Mouse (Mus musculus) liver, embryonic 14.5 days (tissue): ENCODE results near the gene Eif2b4. TPM values are rescaled to one million over a fixed set of nuclear protein-coding genes. Genes with fewer than 3 reads are reported as not detected.

ENCODE experiments used
- ATAC-seq: fragments of 200-750 bp; cut with Nextera tagmentation; 2 replicates; pipeline ENCODE4 v1.8.0; 2017; ENCODE audit warnings: moderate number of reproducible peaks, mild to moderate bottlenecking, moderate library complexity; ENCODE audit not compliant: insufficient read depth
- DNase-seq, 3 experiments: peaks; one replicate each; pipeline ENCODE4 v3.0.0-alpha.2; 2012 to 2013; ENCODE audit warnings: low read depth in 3 of 3, low spot score in 3 of 3
- H3K27ac ChIP-seq: fragments of 300-500 bp; sonication (generic); 2 replicates; pipeline ENCODE4 v1.5.1; 2014; ENCODE audit warnings: moderate library complexity, mild to moderate bottlenecking, control low read depth, inconsistent platforms
- H3K27me3 ChIP-seq: fragments of 300-500 bp; sonication (generic); 2 replicates; pipeline ENCODE4 v1.6.1; 2014; ENCODE audit warnings: mild to moderate bottlenecking, low read length, moderate library complexity; ENCODE audit not compliant: control insufficient read depth, insufficient read depth
- H3K36me3 ChIP-seq: fragments of 300-500 bp; sonication (generic); replicated peaks from 2 replicates; pipeline ENCODE4 v1.6.1; 2014; ENCODE audit warnings: low read depth; ENCODE audit not compliant: control insufficient read depth, insufficient read depth
- H3K4me1 ChIP-seq, 2 experiments: fragments of 200-500 bp in 1 of 2; fragments of 300-500 bp in 1 of 2; sonication (generic) in 1 of 2; replicated peaks; 2 replicates each; pipeline ENCODE4 v1.6.1; 2012 to 2014; ENCODE audit warnings: antibody characterized with exemption in 1 of 2, inconsistent platforms in 1 of 2, low read length in 1 of 2; ENCODE audit not compliant: control insufficient read depth in 2 of 2, insufficient read depth in 2 of 2
- H3K4me2 ChIP-seq: fragments of 300-500 bp; sonication (generic); 2 replicates; pipeline ENCODE4 v1.6.1; 2014; ENCODE audit warnings: low read depth, mild to moderate bottlenecking, control low read depth, moderate library complexity
- H3K4me3 ChIP-seq, 2 experiments: fragments of 200-500 bp in 1 of 2; fragments of 300-500 bp in 1 of 2; sonication (generic) in 1 of 2; 2 replicates each; pipeline ENCODE4 v1.5.1; 2012 to 2014; ENCODE audit warnings: low read depth in 2 of 2, low read length in 2 of 2, mild to moderate bottlenecking in 2 of 2, control low read depth in 1 of 2, inconsistent platforms in 1 of 2, moderate library complexity in 1 of 2; ENCODE audit not compliant: insufficient read depth in 1 of 2
- H3K9ac ChIP-seq: fragments of 300-500 bp; sonication (generic); replicated peaks from 2 replicates; pipeline ENCODE4 v1.6.1; 2014; ENCODE audit warnings: mild to moderate bottlenecking, control low read depth, moderate library complexity
- H3K9me3 ChIP-seq: fragments of 300-500 bp; sonication (generic); 2 replicates; pipeline ENCODE4 v1.6.1; 2016; ENCODE audit warnings: low read length, mixed read lengths; ENCODE audit not compliant: control insufficient read depth
- CTCF ChIP-seq: IDR thresholded peaks from 2 replicates; pipeline ENCODE4 v1.5.1; 2016; ENCODE audit warnings: antibody characterized with exemption, low read depth, control low read depth
- EP300 ChIP-seq: IDR thresholded peaks from 2 replicates; pipeline ENCODE4 v1.6.1; 2016; ENCODE audit warnings: antibody characterized with exemption, low read depth
- WGBS: fragments of 180-500 bp; shearing (Covaris S2); extraction: QIAGEN DNeasy Blood & Tissue Kit; methylation state at CpG from one replicate; pipeline ENCODE4 v1.1.7; 2014; ENCODE audit not compliant: insufficient replicate concordance; 5-methylcytosine and 5-hydroxymethylcytosine counted together
- polyA plus RNA-seq, 2 experiments: library from polyadenylated mRNA; depleted of rRNA in 1 of 2; stranded (reverse) in 1 of 2; unstranded in 1 of 2; fragments of >200 nt; fragmentation: Nextera tagmentation in 1 of 2; extraction: Ambion mirVana in 1 of 2; gene quantifications; 2 replicates each; pipeline versions ENCODE4 v1.2.1 to v1.2.3; 2012 to 2014

The Eif2b4 gene
- polyA plus RNA-seq (2012; rRNA removed) (20.9 and 29.9 TPM in 2 replicates), polyA plus RNA-seq (2014; fragmentation: Nextera tagmentation; extraction: Ambion mirVana) (43.6 and 46.1 TPM in 2 replicates)

DNA sequence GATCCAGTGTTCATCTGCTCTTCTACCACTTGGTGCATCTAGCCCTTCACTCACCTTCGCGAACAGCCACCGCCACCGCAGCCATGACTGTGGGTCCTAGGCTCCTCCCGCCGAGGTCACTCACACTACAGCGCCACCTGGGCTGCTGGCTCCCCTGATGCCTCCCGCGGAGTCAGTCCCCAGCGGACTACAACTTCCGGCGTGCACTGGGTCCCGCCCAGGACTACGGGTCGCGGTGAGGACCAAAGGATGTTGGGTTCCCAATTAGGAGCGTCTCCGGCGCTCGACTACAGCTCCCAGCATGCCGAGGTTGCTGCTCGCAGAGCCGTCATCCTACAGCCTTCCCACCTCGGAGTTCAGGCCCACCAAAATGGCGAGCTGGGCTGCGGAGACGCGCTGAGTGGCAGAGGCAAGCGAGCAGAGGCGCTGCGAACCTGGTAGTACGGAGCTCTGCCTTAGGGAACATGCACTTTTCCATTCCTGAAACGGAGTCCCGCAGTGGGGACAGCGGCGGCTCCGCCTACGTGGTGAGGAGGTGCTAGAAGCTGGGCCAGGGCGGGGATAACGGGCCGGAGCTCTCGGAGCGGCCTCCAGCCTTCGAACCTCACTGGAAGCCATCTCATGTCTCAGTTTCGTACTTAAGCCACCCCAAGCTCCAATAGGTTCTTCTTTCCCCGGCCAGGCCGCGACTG, at the start of gene Eif2b4, which contains the start of gene Snx17:
Eif2b4 (minus strand) TSS at position 492 of the 692 bp plus-strand sequence.
Snx17 (plus strand) TSS at position 289 of the 692 bp plus-strand sequence.
- Histone ChIP-seq H3K4me1 (peaks cover 5 to 11% of the 10 kb centered on the region in 2 experiments), H3K4me2 (peak within 1 kb of the TSS; percentile 93), H3K4me3 (peak within 1 kb of the TSS; percentile 79 to 83), H3K36me3 (peaks cover 52% of the 10 kb centered on the region), H3K27me3 (no peaks in the 10 kb centered on the region), H3K9me3 (no peaks in the 10 kb centered on the region), H3K9ac (peak within 1 kb of the TSS; percentile 94), H3K27ac (peak within 1 kb of the TSS; percentile 83)
- WGBS = under 1% methylated on average over 48 of the region's 48 CpGs
- TF ChIP-seq EP300 = peak; percentile 34; the same call in 1 of the 2 replicates
- peak; percentile 92 for TF ChIP-seq CTCF
- peak; percentile 98 for DNase-seq
- peak; percentile 95 for ATAC-seq

DNA sequence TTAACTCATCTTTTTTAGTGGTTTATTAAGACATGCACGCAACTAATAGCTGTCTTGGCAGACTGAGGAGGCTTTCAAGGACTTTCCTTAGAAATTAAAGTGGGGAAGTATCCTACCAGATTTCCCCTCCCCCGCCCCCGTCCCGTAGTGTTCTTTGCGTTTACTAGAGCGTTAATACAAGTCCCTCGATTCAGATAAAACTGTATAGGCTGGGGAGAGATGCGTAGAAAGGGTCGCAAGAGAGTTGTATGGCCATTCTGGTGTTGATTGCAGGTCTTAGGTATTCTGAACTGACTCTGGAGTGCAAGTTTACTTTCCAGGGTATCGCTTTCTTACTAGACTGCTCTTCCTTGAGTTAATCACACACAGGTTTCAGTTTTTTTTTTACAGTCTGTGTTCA, 49.0 kb upstream of the Eif2b4 start:
- peak overlapping the region; percentile 84 for H3K9ac ChIP-seq
- H3K36me3 ChIP-seq = peaks cover 6% of the 10 kb centered on the region
- peak overlapping the region; percentile 89 to 94 for H3K4me3 ChIP-seq
- no peak for TF ChIP-seq CTCF
- no peak for TF ChIP-seq EP300
- ATAC-seq = no peak
- WGBS = 22% methylated on average over 10 of the region's 10 CpGs
- no peaks in the 10 kb centered on the region for H3K27me3 ChIP-seq
- H3K4me1 ChIP-seq = peaks cover 5 to 11% of the 10 kb centered on the region in 2 experiments
- H3K4me2 ChIP-seq = peak overlapping the region; percentile 95
- no peaks in the 10 kb centered on the region for H3K9me3 ChIP-seq
- no peak overlapping the region for H3K27ac ChIP-seq
- DNase-seq = no peak

DNA sequence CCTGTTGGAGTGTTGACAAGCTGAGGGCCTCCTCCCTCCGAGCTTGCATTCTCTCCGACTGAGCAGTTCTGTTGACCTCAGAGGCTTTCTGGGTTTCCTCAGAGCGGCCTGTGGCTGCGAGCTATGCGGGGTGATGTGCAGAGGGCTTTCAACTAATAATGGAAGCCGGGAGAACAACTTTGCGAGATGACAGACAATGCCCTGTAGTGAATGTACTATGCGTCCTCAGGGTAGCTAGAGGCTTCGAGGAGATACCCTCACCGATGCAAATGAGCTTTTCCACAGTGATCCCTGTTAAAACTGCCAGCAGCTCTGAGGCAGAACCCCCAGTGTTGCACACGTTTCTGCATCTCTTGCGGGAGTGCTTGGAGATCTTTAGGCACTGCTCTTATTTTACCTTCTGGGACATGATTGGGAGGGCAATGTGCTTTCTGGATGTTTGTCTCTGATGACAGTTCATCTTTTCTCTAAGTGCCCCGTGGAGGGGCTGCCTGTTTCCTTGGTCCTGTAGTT, 48.3 kb upstream of the Eif2b4 start:
- peak in 1 of 3 experiments; percentile 20 for DNase-seq
- peak overlapping the region; percentile 95 for H3K4me2 ChIP-seq
- 2% methylated on average over 13 of the region's 13 CpGs for WGBS
- peaks cover 5 to 11% of the 10 kb centered on the region in 2 experiments for H3K4me1 ChIP-seq
- H3K4me3 ChIP-seq = peak overlapping the region; percentile 89 to 94
- no peaks in the 10 kb centered on the region for H3K27me3 ChIP-seq
- TF ChIP-seq CTCF (no peak), EP300 (no peak)
- peak overlapping the region; percentile 46 for H3K27ac ChIP-seq
- peak overlapping the region; percentile 84 for H3K9ac ChIP-seq
- peaks cover 6% of the 10 kb centered on the region for H3K36me3 ChIP-seq
- no peaks in the 10 kb centered on the region for H3K9me3 ChIP-seq
- ATAC-seq = no peak

DNA sequence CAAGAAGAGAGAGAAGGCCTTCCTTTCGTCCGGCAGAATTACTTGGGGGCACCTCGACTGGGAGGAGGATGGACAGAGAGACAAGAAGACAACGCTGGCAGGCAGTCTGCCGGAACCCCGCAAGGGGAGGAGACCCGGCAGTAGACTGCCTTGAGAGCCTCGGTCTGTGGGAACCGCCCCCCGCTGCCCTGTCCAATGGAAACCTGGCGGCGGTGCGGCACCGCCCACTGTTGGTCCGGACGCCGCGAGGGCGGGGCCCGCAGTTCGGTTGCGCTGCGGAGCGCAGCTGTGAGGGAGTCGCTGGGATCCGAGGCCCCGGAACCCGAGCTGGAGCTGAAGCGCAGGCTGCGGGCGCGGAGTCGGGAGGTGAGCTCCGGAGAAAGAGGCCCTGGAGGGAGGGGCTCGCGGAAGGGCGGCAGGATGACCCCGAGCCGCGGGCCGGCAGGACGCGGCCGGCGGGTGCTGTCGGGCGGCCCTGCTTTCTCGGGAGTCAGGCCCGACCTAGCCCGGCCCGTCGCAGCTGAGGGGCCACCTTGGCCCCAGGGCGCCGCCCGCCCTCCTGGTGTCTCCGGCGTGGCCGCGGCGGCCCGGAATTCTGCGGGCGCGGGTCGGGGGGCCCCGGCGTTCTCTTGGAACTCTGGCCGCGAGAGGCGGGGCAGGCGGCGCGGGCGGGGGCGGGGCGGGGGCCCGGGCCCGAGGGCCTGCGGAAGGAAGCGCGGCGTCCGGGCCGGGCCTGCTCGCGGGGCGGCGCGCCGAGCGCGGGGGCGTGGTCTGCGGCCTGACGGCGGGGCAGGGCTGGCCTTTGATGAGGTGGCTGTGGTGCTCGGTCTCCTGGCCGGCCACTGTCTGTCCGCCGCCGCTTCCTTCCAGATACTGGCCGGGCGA, 47.6 kb upstream of the Eif2b4 start, which contains the start of the genes Nrbp1 and Gm9970:
Nrbp1 (plus strand) TSS at position 228 of the 885 bp plus-strand sequence.
Gm9970 (minus strand) TSS at position 596 of the 885 bp plus-strand sequence.
- DNase-seq (peak; percentile 89 to 90 (median 90)), ATAC-seq (peak; percentile 96)
- TF ChIP-seq CTCF = 0 out of 2 replicates have a peak, but pooled peaks have one; percentile 3
- no peak for TF ChIP-seq EP300
- peak within 1 kb of the TSS; percentile 95 for H3K4me2 ChIP-seq
- H3K36me3 ChIP-seq = peaks cover 6% of the 10 kb centered on the region
- H3K4me3 ChIP-seq = peak within 1 kb of the TSS; percentile 89 to 94
- H3K27ac ChIP-seq = peak within 1 kb of the TSS; percentile 82
- peak within 1 kb of the TSS; percentile 84 for H3K9ac ChIP-seq
- H3K4me1 ChIP-seq = peaks cover 5 to 11% of the 10 kb centered on the region in 2 experiments
- H3K9me3 ChIP-seq = no peaks in the 10 kb centered on the region
- 0% methylated on average over 92 of the region's 103 CpGs for WGBS
- H3K27me3 ChIP-seq = no peaks in the 10 kb centered on the region
